Comparison of ENCODE assay signal across 28 mouse cellular contexts in the genomic region with DNA sequence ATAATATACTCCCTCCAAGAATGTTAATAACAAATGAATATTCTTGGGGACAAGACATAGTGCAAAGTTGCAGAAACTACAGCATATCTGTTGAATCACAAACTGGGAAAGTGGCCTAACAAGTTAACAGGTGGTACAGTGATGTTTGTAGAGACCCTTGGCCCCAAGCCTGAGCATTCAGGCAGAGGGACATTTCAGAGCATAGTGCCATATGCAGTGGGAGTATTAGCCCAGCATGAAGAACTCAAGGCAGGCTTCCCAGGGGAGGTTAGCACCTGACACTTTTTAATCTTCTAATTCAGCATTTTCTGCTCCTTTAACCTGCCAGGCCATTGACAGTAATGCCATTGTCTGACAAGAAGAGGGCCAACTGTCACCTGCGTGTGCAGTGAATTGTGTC. TPM values are rescaled to one million over a fixed set of nuclear protein-coding genes. Genes with fewer than 3 reads are reported as not detected.
DNase-seq lines count a peak whose midpoint lies in the region; ATAC-seq and TF ChIP-seq lines count a peak whose summit lies in the region.
"Had no signal": no experiment of that assay in that cellular context is flagged by ENCODE, and none has a peak within 500 bp of the region (broad histone marks: within the 10 kb centered on the region; RNA-seq: fewer than 3 reads in every experiment).

No protein-coding gene starts in this region.

- no peak overlapping the region for H3K27ac ChIP-seq in hindbrain, postnatal 0 days
- no peak overlapping the region for H3K27ac ChIP-seq in hindbrain, embryonic 14.5 days
- H3K27ac ChIP-seq in midbrain, postnatal 0 days (ENCODE audit: low read depth, low read length), result no peak overlapping the region
- no peak overlapping the region for H3K27ac ChIP-seq in midbrain, embryonic 16.5 days (ENCODE audit: low read length)
- H3K27ac ChIP-seq: embryonic facial prominence, embryonic 10.5 days; embryonic facial prominence, embryonic 12.5 days; forebrain, embryonic 13.5 days; forebrain, embryonic 15.5 days had no signal

- WGBS in hindbrain, postnatal 0 days, result 69% methylated on average over 1 of the region's 1 CpGs
- WGBS in hindbrain, embryonic 14.5 days, result 60% methylated on average over 1 of the region's 1 CpGs
- WGBS in midbrain, postnatal 0 days, result 57% methylated on average over 1 of the region's 1 CpGs
- 81% methylated on average over 1 of the region's 1 CpGs for WGBS in midbrain, embryonic 16.5 days

- no peaks in the 10 kb centered on the region for H3K9me3 ChIP-seq in hindbrain, postnatal 0 days (ENCODE audit: low read length)
- H3K9me3 ChIP-seq in hindbrain, embryonic 14.5 days (ENCODE audit: control insufficient read depth, low read length), result no peaks in the 10 kb centered on the region
- no peaks in the 10 kb centered on the region for H3K9me3 ChIP-seq in midbrain, postnatal 0 days (ENCODE audit: low read length)
- no peaks in the 10 kb centered on the region for H3K9me3 ChIP-seq in midbrain, embryonic 16.5 days (replicated peaks; ENCODE audit: control insufficient read depth, low read length, poor library complexity, severe bottlenecking)
- H3K9me3 ChIP-seq: embryonic facial prominence, embryonic 10.5 days; embryonic facial prominence, embryonic 12.5 days; forebrain, embryonic 13.5 days; forebrain, embryonic 15.5 days had no signal

- no peak for TF ChIP-seq CTCF in hindbrain, postnatal 0 days (IDR thresholded peaks at IDR 0.05; ENCODE audit: low read depth)
- no peak for TF ChIP-seq CTCF in midbrain, postnatal 0 days (IDR thresholded peaks at IDR 0.05)

- H3K4me2 ChIP-seq in hindbrain, postnatal 0 days (ENCODE audit: low read depth, low read length), result no peak overlapping the region
- H3K4me2 ChIP-seq in hindbrain, embryonic 14.5 days (replicated peaks), result no peak overlapping the region
- no peak overlapping the region for H3K4me2 ChIP-seq in midbrain, postnatal 0 days (ENCODE audit: low read depth, low read length, poor library complexity, severe bottlenecking)
- H3K4me2 ChIP-seq in midbrain, embryonic 16.5 days (ENCODE audit: low read length), result no peak overlapping the region
- H3K4me2 ChIP-seq: embryonic facial prominence, embryonic 12.5 days; forebrain, embryonic 13.5 days; forebrain, embryonic 15.5 days had no signal

- H3K36me3 ChIP-seq in hindbrain, postnatal 0 days (ENCODE audit: insufficient read depth, low read length), result no peaks in the 10 kb centered on the region
- H3K36me3 ChIP-seq in hindbrain, embryonic 14.5 days (replicated peaks; ENCODE audit: control insufficient read depth, insufficient read depth), result no peaks in the 10 kb centered on the region
- no peaks in the 10 kb centered on the region for H3K36me3 ChIP-seq in midbrain, postnatal 0 days (ENCODE audit: insufficient read depth, low read length)
- no peaks in the 10 kb centered on the region for H3K36me3 ChIP-seq in midbrain, embryonic 16.5 days (ENCODE audit: control insufficient read depth, insufficient read depth, low read length)
- H3K36me3 ChIP-seq: embryonic facial prominence, embryonic 10.5 days; embryonic facial prominence, embryonic 12.5 days; forebrain, embryonic 15.5 days; G1E had no signal

- peak; percentile 76 to 88 for DNase-seq in cerebellum, postnatal 10 days
- no peak for DNase-seq in cerebellum, postnatal 36 days
- peak; percentile 67 for DNase-seq in hindbrain, postnatal 0 days (ENCODE audit: low spot score)
- no peak for DNase-seq in hindbrain, embryonic 14.5 days (ENCODE audit: low spot score)
- DNase-seq in midbrain, postnatal 0 days (ENCODE audit: low spot score), result peak; percentile 64
- DNase-seq: adrenal gland, adult 8-10 months; adrenal gland, postnatal 14 days; adrenal gland, postnatal 36 days; B cell, adult 2 months; cerebellum, adult 11 months; cerebellum, adult 18-20 months; cerebellum, adult 8-10 months; cerebellum, adult 9-11 months; forebrain, postnatal 0 days had no signal

- no peaks in the 10 kb centered on the region for H3K27me3 ChIP-seq in hindbrain, postnatal 0 days (ENCODE audit: insufficient read depth, low read length)
- no peaks in the 10 kb centered on the region for H3K27me3 ChIP-seq in hindbrain, embryonic 14.5 days (ENCODE audit: control insufficient read depth, insufficient read depth, low read length)
- H3K27me3 ChIP-seq in midbrain, postnatal 0 days (ENCODE audit: insufficient read depth, low read length), result no peaks in the 10 kb centered on the region
- H3K27me3 ChIP-seq in midbrain, embryonic 16.5 days (ENCODE audit: control insufficient read depth, insufficient read depth, low read depth, low read length), result no peaks in the 10 kb centered on the region
- H3K27me3 ChIP-seq: CH12.LX; embryonic facial prominence, embryonic 12.5 days; forebrain, embryonic 13.5 days; forebrain, embryonic 15.5 days; Patski had no signal

- H3K4me1 ChIP-seq in hindbrain, postnatal 0 days (ENCODE audit: insufficient read depth, low read length), result no peaks in the 10 kb centered on the region
- H3K4me1 ChIP-seq in hindbrain, embryonic 14.5 days (replicated peaks; ENCODE audit: control insufficient read depth, insufficient read depth, low read length), result no peaks in the 10 kb centered on the region
- H3K4me1 ChIP-seq in midbrain, postnatal 0 days (ENCODE audit: insufficient read depth, low read length), result no peaks in the 10 kb centered on the region
- H3K4me1 ChIP-seq in midbrain, embryonic 16.5 days (ENCODE audit: control insufficient read depth, insufficient read depth, low read length), result no peaks in the 10 kb centered on the region
- H3K4me1 ChIP-seq: embryonic facial prominence, embryonic 10.5 days; embryonic facial prominence, embryonic 12.5 days; forebrain, embryonic 13.5 days; forebrain, embryonic 15.5 days had no signal

- no peak overlapping the region for H3K4me3 ChIP-seq in hindbrain, postnatal 0 days (ENCODE audit: low read length)
- no peak overlapping the region for H3K4me3 ChIP-seq in hindbrain, embryonic 14.5 days (replicated peaks; ENCODE audit: low read length)
- no peak overlapping the region for H3K4me3 ChIP-seq in midbrain, postnatal 0 days (ENCODE audit: low read depth, low read length)
- H3K4me3 ChIP-seq in midbrain, embryonic 16.5 days (ENCODE audit: low read depth, low read length), result no peak overlapping the region
- H3K4me3 ChIP-seq: embryonic facial prominence, embryonic 10.5 days; embryonic facial prominence, embryonic 12.5 days; forebrain, embryonic 13.5 days; forebrain, embryonic 15.5 days had no signal

- ATAC-seq in hindbrain, postnatal 0 days, result peak; percentile 47; the same call in 1 of the 2 replicates
- no peak for ATAC-seq in hindbrain, embryonic 14.5 days (ENCODE audit: low FRiP score)
- no peak for ATAC-seq in midbrain, postnatal 0 days (ENCODE audit: low FRiP score)
- ATAC-seq in midbrain, embryonic 16.5 days, result no peak
- ATAC-seq: activated CD4-positive, CD25-positive, alpha-beta regulatory T cell, adult 4 months; CD4-positive, CD25-positive, alpha-beta regulatory T cell, adult 4 months; forebrain, embryonic 13.5 days; forebrain, embryonic 15.5 days; forebrain, postnatal 0 days; Patski had no signal

- no peak overlapping the region for H3K9ac ChIP-seq in hindbrain, postnatal 0 days (replicated peaks; ENCODE audit: low read length)
- no peak overlapping the region for H3K9ac ChIP-seq in hindbrain, embryonic 14.5 days
- H3K9ac ChIP-seq in midbrain, postnatal 0 days (replicated peaks; ENCODE audit: low read length, poor library complexity, severe bottlenecking), result no peak overlapping the region
- H3K9ac ChIP-seq in midbrain, embryonic 16.5 days (ENCODE audit: low read depth, low read length), result no peak overlapping the region
- H3K9ac ChIP-seq: embryonic facial prominence, embryonic 12.5 days; forebrain, embryonic 13.5 days; forebrain, embryonic 15.5 days; forebrain, postnatal 0 days had no signal

RNA-seq across cellular contexts. Expression of a gene that starts 34.9 kb away (rescaled TPM):
- not detected in 2 replicates for total RNA-seq in hindbrain, postnatal 0 days (2014; rRNA removed)
- polyA plus RNA-seq in hindbrain, postnatal 0 days (2015; fragmentation: Nextera tagmentation; extraction: Ambion mirVana), result not detected in 2 replicates
- not detected in 2 replicates for polyA plus RNA-seq in hindbrain, embryonic 14.5 days (2014; fragmentation: Nextera tagmentation; extraction: Ambion mirVana)
- not detected in 2 replicates for total RNA-seq in midbrain, postnatal 0 days (2014; rRNA removed)
- polyA plus RNA-seq in midbrain, postnatal 0 days (2015; fragmentation: Nextera tagmentation; extraction: Ambion mirVana), result not detected in 2 replicates
- polyA plus RNA-seq in midbrain, embryonic 16.5 days (2015; fragmentation: Nextera tagmentation; extraction: Ambion mirVana), result not detected in 2 replicates
- total RNA-seq: adrenal gland, adult 18-20 months; adrenal gland, adult 8-10 months; adrenal gland, postnatal 14 days; adrenal gland, postnatal 36 days; CH12.LX; forebrain, postnatal 0 days; G1E had no signal
- polyA plus RNA-seq: activated CD4-positive, CD25-positive, alpha-beta regulatory T cell, adult 4 months; CD4-positive, CD25-positive, alpha-beta regulatory T cell, adult 4 months; cortical plate, adult 2 months; embryonic facial prominence, embryonic 10.5 days; embryonic facial prominence, embryonic 12.5 days; embryonic facial prominence, embryonic 14.5 days; forebrain, embryonic 11.5 days; forebrain, embryonic 13.5 days; forebrain, embryonic 15.5 days; forebrain, postnatal 0 days; G1E; Patski had no signal

Comparison
In these comparisons a context has a peak if more than half of its experiments do, and no peak if none do; other contexts are left out.
1. DNase-seq: peak in cerebellum, postnatal 10 days (2 of 2), hindbrain, postnatal 0 days (single experiment) and midbrain, postnatal 0 days (single experiment); none in cerebellum, postnatal 36 days (0 of 2) and hindbrain, embryonic 14.5 days (single experiment).